Mouse (Mus musculus) G1E (cell line): ENCODE measurements around the gene Cenpx.

ENCODE experiments used
- CTCF ChIP-seq: IDR thresholded peaks from 2 replicates; pipeline ENCODE4 v1.5.1; 2012; ENCODE audit warnings: low read depth, low read length, inconsistent platforms, mixed read lengths
- GATA2 ChIP-seq: IDR thresholded peaks from 2 replicates; pipeline ENCODE4 v1.6.1; 2012; ENCODE audit warnings: low read depth, low read length, inconsistent platforms, borderline replicate concordance

GRCm38 (mm10) chr11:120736424-120736823 lies 22.9 kb upstream of the Cenpx start:
- no peak for TF ChIP-seq CTCF
- TF ChIP-seq GATA2 = no peak
